Mouse (Mus musculus): ENCODE data around the gene Rims4. TPM values are rescaled to one million over a fixed set of nuclear protein-coding genes. Genes with fewer than 3 reads are reported as not detected.

The Rims4 gene
- total and polyA plus RNA-seq, 2 experiments from 2014 or later: 16.3 to 59.1 TPM

- DNase-seq (no peak), ATAC-seq (peak; percentile 65; the same call in 1 of the 2 replicates)
- no peak overlapping the region for H3K4me3 ChIP-seq (ENCODE audit: low read depth, low read length)
- H3K9me3 ChIP-seq (ENCODE audit: low read length): no peaks in the 10 kb centered on the region
- H3K36me3 ChIP-seq (ENCODE audit: insufficient read depth): no peaks in the 10 kb centered on the region; the same call in 1 of the 2 replicates
- no peaks in the 10 kb centered on the region for H3K4me1 ChIP-seq (ENCODE audit: insufficient read depth)
- no peak for TF ChIP-seq CTCF (IDR thresholded peaks at IDR 0.05; ENCODE audit: low read depth)
- no peak overlapping the region for H3K27ac ChIP-seq (ENCODE audit: low read depth, low read length)
- no peaks in the 10 kb centered on the region for H3K27me3 ChIP-seq (ENCODE audit: insufficient read depth, low read length)
- H3K9ac ChIP-seq: no peak overlapping the region
- no peak overlapping the region for H3K4me2 ChIP-seq (ENCODE audit: low read depth)
- 32% methylated on average over 11 of the region's 11 CpGs for WGBS
These were observed 27.9 kb downstream of the Rims4 start for GRCm38 (mm10) chr2:163890586-163890985.

- Histone ChIP-seq H3K36me3 (ENCODE audit: insufficient read depth) (no peaks in the 10 kb centered on the region), H3K4me2 (ENCODE audit: low read depth) (no peak overlapping the region), H3K9ac (no peak overlapping the region), H3K4me1 (ENCODE audit: insufficient read depth) (no peaks in the 10 kb centered on the region), H3K9me3 (ENCODE audit: low read length) (no peaks in the 10 kb centered on the region), H3K27ac (ENCODE audit: low read depth, low read length) (no peak overlapping the region), H3K27me3 (ENCODE audit: insufficient read depth, low read length) (no peaks in the 10 kb centered on the region), H3K4me3 (ENCODE audit: low read depth, low read length) (no peak overlapping the region)
- DNase-seq (no peak), ATAC-seq (no peak)
- 46% methylated on average over 6 of the region's 6 CpGs for WGBS
- TF ChIP-seq CTCF (IDR thresholded peaks at IDR 0.05; ENCODE audit: low read depth): no peak
These were observed 29.1 kb downstream of the Rims4 start for GRCm38 (mm10) chr2:163889411-163889810.

DNA sequence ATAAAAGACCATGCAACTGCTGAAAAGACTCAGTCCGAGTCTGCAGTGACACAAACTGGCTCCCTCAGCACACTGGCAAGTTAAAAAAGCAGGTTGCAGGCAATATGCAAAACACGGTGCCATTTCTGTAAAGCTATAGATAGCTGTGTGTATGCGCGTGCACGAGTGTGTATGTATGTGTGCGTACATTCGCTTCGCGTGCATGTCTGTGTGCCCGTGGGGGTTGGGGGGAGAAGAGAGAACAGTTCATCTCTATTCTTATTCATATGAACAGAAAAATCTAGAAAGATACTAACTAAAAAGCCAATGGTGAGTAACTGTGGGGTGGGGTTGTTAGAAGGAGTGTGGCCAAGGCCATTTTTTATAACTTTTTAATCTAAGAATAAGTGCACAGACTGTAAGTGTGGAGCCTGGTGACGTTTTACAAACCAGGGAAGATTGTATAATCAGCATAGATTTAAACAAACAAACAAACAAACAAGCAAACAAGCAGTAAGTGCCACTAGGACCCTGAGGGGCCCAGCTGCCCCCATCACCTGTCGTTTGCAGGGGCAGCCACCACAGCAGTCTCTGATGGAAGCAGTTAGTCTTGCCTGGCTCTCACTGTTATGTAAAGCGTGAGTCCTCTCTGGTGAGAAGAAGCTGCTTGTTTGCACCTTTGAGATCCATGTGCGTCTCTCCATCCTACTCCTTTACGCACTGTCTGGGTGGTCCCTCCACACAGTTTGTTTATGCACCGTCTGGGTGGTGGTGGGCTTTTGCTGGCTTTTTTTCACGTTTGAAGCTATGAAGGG, 35.4 kb downstream of the Rims4 start:
- Histone ChIP-seq H3K27ac (ENCODE audit: low read depth, low read length) (no peak overlapping the region), H3K4me2 (ENCODE audit: low read depth) (no peak overlapping the region), H3K4me3 (ENCODE audit: low read depth, low read length) (no peak overlapping the region), H3K4me1 (ENCODE audit: insufficient read depth) (no peaks in the 10 kb centered on the region), H3K9ac (no peak overlapping the region), H3K36me3 (ENCODE audit: insufficient read depth) (no peaks in the 10 kb centered on the region), H3K9me3 (ENCODE audit: low read length) (no peaks in the 10 kb centered on the region), H3K27me3 (ENCODE audit: insufficient read depth, low read length) (no peaks in the 10 kb centered on the region)
- TF ChIP-seq CTCF (IDR thresholded peaks at IDR 0.05; ENCODE audit: low read depth): no peak
- peak; percentile 48 for ATAC-seq
- WGBS: 60% methylated on average over 17 of the region's 17 CpGs
- no peak for DNase-seq

GRCm38 (mm10) chr2:163880891-163881290, 37.6 kb downstream of the Rims4 start:
- Histone ChIP-seq H3K9me3 (ENCODE audit: low read length) (no peaks in the 10 kb centered on the region), H3K27me3 (ENCODE audit: insufficient read depth, low read length) (no peaks in the 10 kb centered on the region), H3K36me3 (ENCODE audit: insufficient read depth) (no peaks in the 10 kb centered on the region), H3K27ac (ENCODE audit: low read depth, low read length) (no peak overlapping the region), H3K4me3 (ENCODE audit: low read depth, low read length) (no peak overlapping the region), H3K4me2 (ENCODE audit: low read depth) (no peak overlapping the region), H3K9ac (no peak overlapping the region), H3K4me1 (ENCODE audit: insufficient read depth) (no peaks in the 10 kb centered on the region)
- DNase-seq (no peak), ATAC-seq (no peak)
- no peak for TF ChIP-seq CTCF (IDR thresholded peaks at IDR 0.05; ENCODE audit: low read depth)
- 69% methylated on average over 6 of the region's 6 CpGs for WGBS

- H3K36me3 ChIP-seq (ENCODE audit: insufficient read depth): no peaks in the 10 kb centered on the region
- H3K27me3 ChIP-seq (ENCODE audit: insufficient read depth, low read length): no peaks in the 10 kb centered on the region
- H3K4me3 ChIP-seq (ENCODE audit: low read depth, low read length): no peak overlapping the region
- no peak overlapping the region for H3K9ac ChIP-seq
- no peak for TF ChIP-seq CTCF (IDR thresholded peaks at IDR 0.05; ENCODE audit: low read depth)
- H3K9me3 ChIP-seq (ENCODE audit: low read length): no peaks in the 10 kb centered on the region
- WGBS: 55% methylated on average over 14 of the region's 14 CpGs
- H3K27ac ChIP-seq (ENCODE audit: low read depth, low read length): no peak overlapping the region
- ATAC-seq: peak; percentile 24; the same call in 1 of the 2 replicates
- H3K4me2 ChIP-seq (ENCODE audit: low read depth): no peak overlapping the region
- H3K4me1 ChIP-seq (ENCODE audit: insufficient read depth): no peaks in the 10 kb centered on the region
- no peak for DNase-seq
These were observed 41.5 kb downstream of the Rims4 start for GRCm38 (mm10) chr2:163876830-163877498.

DNA sequence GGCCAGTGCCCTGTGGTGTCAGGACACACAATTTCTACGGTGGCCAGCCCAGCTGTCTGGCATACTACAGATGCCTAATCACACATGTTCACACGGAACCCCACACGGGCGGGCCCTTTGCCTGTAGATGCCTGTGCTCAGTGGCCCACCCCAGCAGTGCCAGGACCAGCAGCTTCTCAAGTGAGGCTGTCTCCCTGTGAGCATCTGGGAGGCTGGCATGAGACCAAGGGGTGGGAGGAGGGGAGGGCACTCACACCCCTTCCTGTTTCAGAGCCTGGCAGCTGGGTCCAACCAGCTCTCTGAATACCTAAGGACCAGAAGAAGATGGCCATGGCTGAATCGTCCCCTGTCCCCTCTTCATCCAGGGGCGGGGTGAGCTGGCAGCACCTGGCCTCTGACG, 43.0 kb downstream of the Rims4 start:
- Histone ChIP-seq H3K4me3 (ENCODE audit: low read depth, low read length) (no peak overlapping the region), H3K4me2 (ENCODE audit: low read depth) (no peak overlapping the region), H3K4me1 (ENCODE audit: insufficient read depth) (no peaks in the 10 kb centered on the region), H3K9me3 (ENCODE audit: low read length) (no peaks in the 10 kb centered on the region), H3K27ac (ENCODE audit: low read depth, low read length) (no peak overlapping the region), H3K36me3 (ENCODE audit: insufficient read depth) (no peaks in the 10 kb centered on the region), H3K9ac (no peak overlapping the region), H3K27me3 (ENCODE audit: insufficient read depth, low read length) (no peaks in the 10 kb centered on the region)
- WGBS: 48% methylated on average over 7 of the region's 7 CpGs
- peak; percentile 76 for ATAC-seq
- no peak for TF ChIP-seq CTCF (IDR thresholded peaks at IDR 0.05; ENCODE audit: low read depth)
- DNase-seq: peak; percentile 65

- Histone ChIP-seq H3K4me2 (ENCODE audit: low read depth) (no peak overlapping the region), H3K27ac (ENCODE audit: low read depth, low read length) (no peak overlapping the region), H3K9ac (no peak overlapping the region), H3K27me3 (ENCODE audit: insufficient read depth, low read length) (no peaks in the 10 kb centered on the region), H3K4me1 (ENCODE audit: insufficient read depth) (no peaks in the 10 kb centered on the region), H3K36me3 (ENCODE audit: insufficient read depth) (no peaks in the 10 kb centered on the region), H3K9me3 (ENCODE audit: low read length) (no peaks in the 10 kb centered on the region), H3K4me3 (ENCODE audit: low read depth, low read length) (no peak overlapping the region)
- no peak for TF ChIP-seq CTCF (IDR thresholded peaks at IDR 0.05; ENCODE audit: low read depth)
- DNase-seq (no peak), ATAC-seq (0 out of 2 replicates have a peak, but pooled peaks have one; percentile 34)
- WGBS: 24% methylated on average over 5 of the region's 5 CpGs
These were observed 43.6 kb downstream of the Rims4 start for GRCm38 (mm10) chr2:163874877-163875276.
